Mouse (Mus musculus): Measurements from ENCODE around the gene Klf12. TPM values are rescaled to one million over a fixed set of nuclear protein-coding genes. Genes with fewer than 3 reads are reported as not detected.

Gene Klf12
- polyA plus RNA-seq, 1 experiment, result 1.4 TPM

DNA sequence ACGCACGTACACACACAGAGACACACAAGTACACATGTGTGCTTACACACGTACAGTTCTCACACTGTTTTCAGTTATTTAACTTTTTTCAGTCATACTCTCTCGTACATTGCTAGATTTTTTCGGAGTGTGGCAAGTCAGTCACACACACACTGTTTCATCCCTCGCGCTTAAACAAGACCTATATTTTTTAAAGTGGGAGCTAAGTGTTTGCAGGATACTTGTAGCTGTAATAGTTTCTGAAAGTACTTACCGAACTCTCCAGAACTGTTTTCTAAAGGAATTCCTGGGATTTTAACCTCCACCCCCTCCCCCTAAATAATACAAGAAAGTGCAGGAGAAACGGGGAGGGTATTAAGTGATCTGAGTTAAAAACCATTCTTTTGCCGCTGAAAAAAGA lies 434.1 kb downstream of the Klf12 start:
- TF ChIP-seq SRF (IDR thresholded peaks at IDR 0.05; ENCODE audit: control insufficient read depth, insufficient read length, low read depth) (no peak), REST (IDR thresholded peaks at IDR 0.05; ENCODE audit: insufficient read depth, insufficient read length) (no peak), TCF12 (IDR thresholded peaks at IDR 0.05; ENCODE audit: insufficient read depth, poor library complexity, severe bottlenecking) (no peak), MAX (IDR thresholded peaks at IDR 0.05; ENCODE audit: low read depth) (no peak), POLR2A (IDR thresholded peaks at IDR 0.05; ENCODE audit: insufficient read length, low read depth) (no peak), USF1 (IDR thresholded peaks at IDR 0.05; ENCODE audit: low read depth) (no peak), POLR2AphosphoS2 (IDR thresholded peaks at IDR 0.05; ENCODE audit: insufficient read length, low read depth) (no peak), MYOG (IDR thresholded peaks at IDR 0.05; ENCODE audit: control insufficient read depth in 1 of 3, insufficient read depth in 1 of 3, insufficient read length in 2 of 3, low read depth in 2 of 3) (no peak), TCF3 (IDR thresholded peaks at IDR 0.05; ENCODE audit: insufficient read length, low read depth) (no peak), MYOD1 (IDR thresholded peaks at IDR 0.05; ENCODE audit: control insufficient read depth in 1 of 3, insufficient read length in 2 of 3, low read depth in 2 of 3) (no peak)
- no peak overlapping the region for H3K4me3 ChIP-seq
- H3K79me2 ChIP-seq (ENCODE audit: control insufficient read depth, insufficient read depth), result no peaks in the 10 kb centered on the region
- H3K36me3 ChIP-seq (ENCODE audit: control insufficient read depth, insufficient read depth), result no peaks in the 10 kb centered on the region
- no peak overlapping the region for H3ac ChIP-seq (ENCODE audit: control insufficient read depth, insufficient read length)
- no peak overlapping the region for H3K4me2 ChIP-seq (ENCODE audit: low read depth)
- H3K27me3 ChIP-seq (ENCODE audit: control insufficient read depth, insufficient read depth, insufficient read length), result no peaks in the 10 kb centered on the region

- Histone ChIP-seq H3K36me3 (ENCODE audit: control insufficient read depth, insufficient read depth) (no peaks in the 10 kb centered on the region), H3K4me3 (no peak overlapping the region), H3K4me2 (ENCODE audit: low read depth) (no peak overlapping the region), H3K27me3 (ENCODE audit: control insufficient read depth, insufficient read depth, insufficient read length) (no peaks in the 10 kb centered on the region), H3K79me2 (ENCODE audit: control insufficient read depth, insufficient read depth) (no peaks in the 10 kb centered on the region), H3ac (ENCODE audit: control insufficient read depth, insufficient read length) (no peak overlapping the region)
- TF ChIP-seq REST (IDR thresholded peaks at IDR 0.05; ENCODE audit: insufficient read depth, insufficient read length) (no peak), MYOG (IDR thresholded peaks at IDR 0.05; ENCODE audit: control insufficient read depth in 1 of 3, insufficient read depth in 1 of 3, insufficient read length in 2 of 3, low read depth in 2 of 3) (no peak), CEBPB (IDR thresholded peaks at IDR 0.05; ENCODE audit: insufficient read depth, poor library complexity, severe bottlenecking) (no peak), TCF3 (IDR thresholded peaks at IDR 0.05; ENCODE audit: insufficient read length, low read depth) (no peak), POLR2AphosphoS2 (IDR thresholded peaks at IDR 0.05; ENCODE audit: insufficient read length, low read depth) (no peak), POLR2A (IDR thresholded peaks at IDR 0.05; ENCODE audit: insufficient read length, low read depth) (no peak), TCF12 (IDR thresholded peaks at IDR 0.05; ENCODE audit: insufficient read depth, poor library complexity, severe bottlenecking) (no peak), E2F4 (IDR thresholded peaks at IDR 0.05; ENCODE audit: insufficient read depth) (no peak), MAX (IDR thresholded peaks at IDR 0.05; ENCODE audit: low read depth) (no peak)
These were observed 437.0 kb downstream of the Klf12 start for GRCm38 (mm10) chr14:99847502-99847901.

DNA sequence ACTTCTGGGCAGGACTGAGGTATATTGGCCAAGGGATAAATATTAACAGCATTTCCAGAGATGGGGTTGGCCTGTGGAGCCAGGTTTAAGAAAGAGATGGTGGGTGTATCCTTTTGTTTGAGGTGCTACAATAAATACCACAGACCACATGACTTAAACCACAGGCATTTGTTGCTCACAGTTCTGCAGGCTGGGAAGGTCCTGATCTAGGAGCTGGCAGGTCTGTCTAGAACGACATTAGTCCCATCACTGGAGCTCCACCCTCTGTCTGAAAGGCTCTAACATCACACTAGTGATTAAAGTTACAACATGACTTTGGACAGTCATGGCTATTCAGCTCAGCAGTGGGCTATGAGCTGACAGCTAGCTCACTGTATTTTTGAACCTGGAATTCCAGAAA lies 457.8 kb downstream of the Klf12 start:
- no peak for TF ChIP-seq POLR2AphosphoS2 (IDR thresholded peaks at IDR 0.05; ENCODE audit: insufficient read length, low read depth)
- no peak for TF ChIP-seq MYOD1 (IDR thresholded peaks at IDR 0.05; ENCODE audit: control insufficient read depth in 1 of 3, insufficient read length in 2 of 3, low read depth in 2 of 3)
- no peak for TF ChIP-seq USF1 (IDR thresholded peaks at IDR 0.05; ENCODE audit: low read depth)
- no peak for TF ChIP-seq MYOG (IDR thresholded peaks at IDR 0.05; ENCODE audit: control insufficient read depth in 1 of 3, insufficient read depth in 1 of 3, insufficient read length in 2 of 3, low read depth in 2 of 3)
- no peak for TF ChIP-seq E2F4 (IDR thresholded peaks at IDR 0.05; ENCODE audit: insufficient read depth)
- no peak for TF ChIP-seq TCF12 (IDR thresholded peaks at IDR 0.05; ENCODE audit: insufficient read depth, poor library complexity, severe bottlenecking)
- no peak for TF ChIP-seq POLR2A (IDR thresholded peaks at IDR 0.05; ENCODE audit: insufficient read length, low read depth)
- no peaks in the 10 kb centered on the region for H3K79me2 ChIP-seq (ENCODE audit: control insufficient read depth, insufficient read depth)
- H3K36me3 ChIP-seq (ENCODE audit: control insufficient read depth, insufficient read depth), result no peaks in the 10 kb centered on the region
- H3K4me2 ChIP-seq (ENCODE audit: low read depth), result no peak overlapping the region
- no peak overlapping the region for H3ac ChIP-seq (ENCODE audit: control insufficient read depth, insufficient read length)
- H3K27me3 ChIP-seq (ENCODE audit: control insufficient read depth, insufficient read depth, insufficient read length), result no peaks in the 10 kb centered on the region
- no peak overlapping the region for H3K4me3 ChIP-seq
